Mouse (Mus musculus): ENCODE results near the gene Gria1. TPM values are rescaled to one million over a fixed set of nuclear protein-coding genes. Genes with fewer than 3 reads are reported as not detected.

Gria1 gene
- polyA plus RNA-seq, 1 experiment from 2014 or later: 39.7 TPM

- Histone ChIP-seq H3K27me3 (ENCODE audit: control insufficient read depth, insufficient read depth, low read length) (no peaks in the 10 kb centered on the region), H3K9ac (no peak overlapping the region), H3K4me2 (replicated peaks) (no peak overlapping the region), H3K27ac (no peak overlapping the region), H3K4me3 (replicated peaks; ENCODE audit: low read length) (no peak overlapping the region), H3K36me3 (replicated peaks; ENCODE audit: control insufficient read depth, insufficient read depth) (no peaks in the 10 kb centered on the region), H3K9me3 (ENCODE audit: control insufficient read depth, low read length) (no peaks in the 10 kb centered on the region), H3K4me1 (replicated peaks; ENCODE audit: control insufficient read depth, insufficient read depth, low read length) (no peaks in the 10 kb centered on the region)
- WGBS: 26% methylated on average over 8 of the region's 8 CpGs
- DNase-seq (ENCODE audit: low spot score) (no peak), ATAC-seq (ENCODE audit: low FRiP score) (no peak)
Measured at GRCm38 (mm10) chr11:57222797-57223569, 211.8 kb downstream of the Gria1 start.

DNA sequence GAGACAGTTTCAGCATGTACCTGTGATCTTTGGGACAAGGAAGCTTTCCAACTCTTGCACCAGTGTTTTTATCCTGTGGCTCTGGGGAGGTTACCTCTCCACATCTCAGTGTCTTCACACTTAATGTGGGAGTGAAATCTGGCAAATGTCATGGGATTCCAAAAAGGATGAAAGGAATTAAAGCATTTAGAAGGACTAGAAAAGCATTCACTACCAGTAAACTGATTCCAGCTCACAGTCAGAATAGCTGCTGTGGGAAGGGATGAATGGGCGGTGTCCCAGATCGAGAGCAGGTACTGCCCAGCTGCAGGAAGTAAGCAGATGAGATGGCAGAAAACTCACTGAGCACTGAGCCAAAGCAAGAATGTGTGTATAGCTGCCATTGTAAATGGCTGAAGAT, 224.3 kb downstream of the Gria1 start:
- DNase-seq (ENCODE audit: low spot score) (no peak), ATAC-seq (ENCODE audit: low FRiP score) (no peak)
- 97% methylated on average over 2 of the region's 2 CpGs for WGBS
- Histone ChIP-seq H3K4me2 (replicated peaks) (no peak overlapping the region), H3K9me3 (ENCODE audit: control insufficient read depth, low read length) (no peaks in the 10 kb centered on the region), H3K4me1 (replicated peaks; ENCODE audit: control insufficient read depth, insufficient read depth, low read length) (no peaks in the 10 kb centered on the region), H3K36me3 (replicated peaks; ENCODE audit: control insufficient read depth, insufficient read depth) (peaks cover 5% of the 10 kb centered on the region; the same call in 1 of the 2 replicates), H3K27ac (no peak overlapping the region), H3K4me3 (replicated peaks; ENCODE audit: low read length) (no peak overlapping the region), H3K9ac (no peak overlapping the region), H3K27me3 (ENCODE audit: control insufficient read depth, insufficient read depth, low read length) (no peaks in the 10 kb centered on the region)

GRCm38 (mm10) chr11:57236431-57236830, 225.2 kb downstream of the Gria1 start:
- peaks cover 5% of the 10 kb centered on the region; the same call in 1 of the 2 replicates for H3K36me3 ChIP-seq (replicated peaks; ENCODE audit: control insufficient read depth, insufficient read depth)
- H3K4me2 ChIP-seq (replicated peaks): no peak overlapping the region
- 0 out of 2 replicates have a peak, but pooled peaks cover under 1% of the 10 kb centered on the region for H3K4me1 ChIP-seq (replicated peaks; ENCODE audit: control insufficient read depth, insufficient read depth, low read length)
- no peaks in the 10 kb centered on the region for H3K27me3 ChIP-seq (ENCODE audit: control insufficient read depth, insufficient read depth, low read length)
- no peak overlapping the region for H3K4me3 ChIP-seq (replicated peaks; ENCODE audit: low read length)
- WGBS: 74% methylated on average over 1 of the region's 1 CpGs
- no peak for ATAC-seq (ENCODE audit: low FRiP score)
- H3K9me3 ChIP-seq (ENCODE audit: control insufficient read depth, low read length): no peaks in the 10 kb centered on the region
- no peak overlapping the region for H3K27ac ChIP-seq
- no peak overlapping the region for H3K9ac ChIP-seq
- no peak for DNase-seq (ENCODE audit: low spot score)

- H3K4me3 ChIP-seq (replicated peaks; ENCODE audit: low read length): no peak overlapping the region
- no peak overlapping the region for H3K27ac ChIP-seq
- H3K9me3 ChIP-seq (ENCODE audit: control insufficient read depth, low read length): no peaks in the 10 kb centered on the region
- H3K9ac ChIP-seq: no peak overlapping the region
- no peak overlapping the region for H3K4me2 ChIP-seq (replicated peaks)
- DNase-seq (ENCODE audit: low spot score): no peak
- no peak for ATAC-seq (ENCODE audit: low FRiP score)
- H3K27me3 ChIP-seq (ENCODE audit: control insufficient read depth, insufficient read depth, low read length): no peaks in the 10 kb centered on the region
- peaks cover 5% of the 10 kb centered on the region; the same call in 1 of the 2 replicates for H3K36me3 ChIP-seq (replicated peaks; ENCODE audit: control insufficient read depth, insufficient read depth)
- 18% methylated on average over 3 of the region's 3 CpGs for WGBS
- H3K4me1 ChIP-seq (replicated peaks; ENCODE audit: control insufficient read depth, insufficient read depth, low read length): 0 out of 2 replicates have a peak, but pooled peaks cover 2% of the 10 kb centered on the region
Measured at GRCm38 (mm10) chr11:57239758-57240157, 228.6 kb downstream of the Gria1 start.

DNA sequence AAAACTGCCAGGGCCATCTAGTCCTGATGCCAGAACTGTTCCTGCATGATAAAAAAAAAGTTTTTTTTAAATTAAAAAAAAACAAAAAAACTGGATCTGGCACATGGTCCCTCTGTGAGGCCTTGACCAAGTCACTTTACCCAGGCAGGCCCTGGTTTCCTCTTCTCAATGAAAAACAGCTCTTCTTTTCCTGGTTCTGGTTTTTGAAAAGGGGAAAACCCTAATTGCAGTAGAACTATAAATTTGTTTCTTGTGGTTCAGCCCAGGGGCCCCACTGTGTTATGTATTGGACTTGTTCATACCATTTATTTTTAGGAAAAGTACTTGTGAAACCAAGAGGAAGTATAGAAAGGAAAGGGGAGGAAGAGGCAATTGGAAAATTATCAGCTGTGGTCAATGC, 232.6 kb downstream of the Gria1 start:
- DNase-seq (ENCODE audit: low spot score): no peak
- Histone ChIP-seq H3K9ac (no peak overlapping the region), H3K4me3 (replicated peaks; ENCODE audit: low read length) (no peak overlapping the region), H3K9me3 (ENCODE audit: control insufficient read depth, low read length) (no peaks in the 10 kb centered on the region), H3K4me2 (replicated peaks) (no peak overlapping the region), H3K27ac (no peak overlapping the region), H3K36me3 (replicated peaks; ENCODE audit: control insufficient read depth, insufficient read depth) (no peaks in the 10 kb centered on the region), H3K27me3 (ENCODE audit: control insufficient read depth, insufficient read depth, low read length) (no peaks in the 10 kb centered on the region), H3K4me1 (replicated peaks; ENCODE audit: control insufficient read depth, insufficient read depth, low read length) (0 out of 2 replicates have a peak, but pooled peaks cover 2% of the 10 kb centered on the region)
- ATAC-seq (ENCODE audit: low FRiP score): no peak

- H3K27me3 ChIP-seq (ENCODE audit: control insufficient read depth, insufficient read depth, low read length): no peaks in the 10 kb centered on the region
- 0 out of 2 replicates have a peak, but pooled peaks cover 2% of the 10 kb centered on the region for H3K4me1 ChIP-seq (replicated peaks; ENCODE audit: control insufficient read depth, insufficient read depth, low read length)
- WGBS: 87% methylated on average over 6 of the region's 6 CpGs
- H3K4me2 ChIP-seq (replicated peaks): no peak overlapping the region
- no peaks in the 10 kb centered on the region for H3K36me3 ChIP-seq (replicated peaks; ENCODE audit: control insufficient read depth, insufficient read depth)
- ATAC-seq (ENCODE audit: low FRiP score): no peak
- no peak for DNase-seq (ENCODE audit: low spot score)
- no peak overlapping the region for H3K9ac ChIP-seq
- no peak overlapping the region for H3K27ac ChIP-seq
- no peak overlapping the region for H3K4me3 ChIP-seq (replicated peaks; ENCODE audit: low read length)
- no peaks in the 10 kb centered on the region for H3K9me3 ChIP-seq (ENCODE audit: control insufficient read depth, low read length)
Measured at GRCm38 (mm10) chr11:57244543-57244942, 233.4 kb downstream of the Gria1 start.

- WGBS: 47% methylated on average over 4 of the region's 4 CpGs
- no peak for ATAC-seq (ENCODE audit: low FRiP score)
- no peak for DNase-seq (ENCODE audit: low spot score)
Measured at GRCm38 (mm10) chr11:57248870-57249269, 237.7 kb downstream of the Gria1 start.

GRCm38 (mm10) chr11:57250129-57250528, 238.9 kb downstream of the Gria1 start:
- WGBS: 58% methylated on average over 7 of the region's 7 CpGs
- Histone ChIP-seq H3K9ac (no peak overlapping the region), H3K9me3 (ENCODE audit: control insufficient read depth, low read length) (no peaks in the 10 kb centered on the region), H3K27ac (no peak overlapping the region), H3K27me3 (ENCODE audit: control insufficient read depth, insufficient read depth, low read length) (no peaks in the 10 kb centered on the region), H3K4me2 (replicated peaks) (no peak overlapping the region), H3K4me3 (replicated peaks; ENCODE audit: low read length) (no peak overlapping the region), H3K36me3 (replicated peaks; ENCODE audit: control insufficient read depth, insufficient read depth) (no peaks in the 10 kb centered on the region), H3K4me1 (replicated peaks; ENCODE audit: control insufficient read depth, insufficient read depth, low read length) (peaks cover 8% of the 10 kb centered on the region; the same call in 1 of the 2 replicates)
- ATAC-seq (ENCODE audit: low FRiP score) (no peak), DNase-seq (ENCODE audit: low spot score) (no peak)

More at GRCm38 (mm10) chr11:57248870-57249269, 237.7 kb downstream of the Gria1 start:
- Histone ChIP-seq H3K4me2 (replicated peaks) (no peak overlapping the region), H3K27ac (no peak overlapping the region), H3K27me3 (ENCODE audit: control insufficient read depth, insufficient read depth, low read length) (no peaks in the 10 kb centered on the region), H3K9me3 (ENCODE audit: control insufficient read depth, low read length) (no peaks in the 10 kb centered on the region), H3K36me3 (replicated peaks; ENCODE audit: control insufficient read depth, insufficient read depth) (no peaks in the 10 kb centered on the region), H3K9ac (no peak overlapping the region), H3K4me3 (replicated peaks; ENCODE audit: low read length) (no peak overlapping the region), H3K4me1 (replicated peaks; ENCODE audit: control insufficient read depth, insufficient read depth, low read length) (peaks cover 8% of the 10 kb centered on the region; the same call in 1 of the 2 replicates)

DNA sequence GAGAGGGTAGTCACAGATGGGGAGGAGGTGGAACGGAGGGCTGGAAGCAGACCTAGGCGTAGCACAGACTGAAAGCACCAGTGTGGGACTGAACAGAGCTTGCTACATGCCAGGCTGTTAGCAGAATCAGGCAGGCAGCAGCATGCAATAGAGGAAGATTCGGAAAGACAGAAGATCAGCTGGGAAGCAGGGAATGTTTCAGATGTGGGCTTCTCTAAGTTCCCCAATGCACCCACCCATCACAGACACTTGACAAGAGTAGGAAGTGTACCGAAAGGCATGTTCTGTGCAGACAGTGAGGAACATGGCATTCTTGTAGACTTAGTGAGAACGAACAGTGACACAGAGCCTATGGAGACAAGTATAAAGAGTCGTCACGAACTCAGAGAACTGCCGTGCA, 260.5 kb downstream of the Gria1 start:
- ATAC-seq (ENCODE audit: low FRiP score) (no peak), DNase-seq (ENCODE audit: low spot score) (no peak)
- no peak overlapping the region for H3K27ac ChIP-seq
- H3K36me3 ChIP-seq (replicated peaks; ENCODE audit: control insufficient read depth, insufficient read depth): no peaks in the 10 kb centered on the region
- H3K4me3 ChIP-seq (replicated peaks; ENCODE audit: low read length): no peak overlapping the region
- H3K27me3 ChIP-seq (ENCODE audit: control insufficient read depth, insufficient read depth, low read length): no peaks in the 10 kb centered on the region
- no peak overlapping the region for H3K4me2 ChIP-seq (replicated peaks)
- WGBS: 92% methylated on average over 8 of the region's 8 CpGs
- H3K9ac ChIP-seq: no peak overlapping the region
- no peaks in the 10 kb centered on the region for H3K4me1 ChIP-seq (replicated peaks; ENCODE audit: control insufficient read depth, insufficient read depth, low read length)
- H3K9me3 ChIP-seq (ENCODE audit: control insufficient read depth, low read length): no peaks in the 10 kb centered on the region

Measured in hindbrain, embryonic 14.5 days (tissue).